Mouse (Mus musculus) liver, adult 2 months (tissue): ENCODE measurements at regions not wholly inside any gene's neighbourhood (a gene's known extent, or its start where the extent isn't known, plus 50 kb on each side); places are given as distances from the start of the nearest gene placed in this dataset.

Experiments used
- DNase-seq: peaks from one replicate; pipeline ENCODE4 v3.0.0-alpha.2; 2011; ENCODE audit warnings: low read depth, low spot score; ENCODE audit errors: extremely low read depth
- H3K27ac ChIP-seq: fragments of 200-500 bp; replicated peaks from 2 replicates; pipeline ENCODE4 v1.5.1; 2012; ENCODE audit warnings: low read depth, mild to moderate bottlenecking, control low read depth, inconsistent platforms, low read length; ENCODE audit not compliant: insufficient read depth
- H3K27me3 ChIP-seq: fragments of 200-500 bp; 2 replicates; pipeline ENCODE4 v1.6.1; 2012; ENCODE audit warnings: mild to moderate bottlenecking, moderate library complexity, low read length, inconsistent platforms; ENCODE audit not compliant: control insufficient read depth, insufficient read depth
- H3K36me3 ChIP-seq: fragments of 200-500 bp; 2 replicates; pipeline ENCODE4 v1.6.1; 2012; ENCODE audit warnings: low read length, inconsistent platforms; ENCODE audit not compliant: control insufficient read depth, insufficient read depth
- H3K4me1 ChIP-seq: fragments of 200-500 bp; 2 replicates; pipeline ENCODE4 v1.6.1; 2011; ENCODE audit warnings: low read length; ENCODE audit not compliant: control insufficient read depth, insufficient read depth
- H3K4me3 ChIP-seq: fragments of 200-500 bp; 2 replicates; pipeline ENCODE4 v1.5.1; 2011; ENCODE audit warnings: low read depth, mild to moderate bottlenecking, control low read depth, low read length, moderate library complexity; ENCODE audit not compliant: insufficient read depth
- H3K79me2 ChIP-seq: fragments of 200-500 bp; 2 replicates; pipeline ENCODE4 v1.6.1; 2012; ENCODE audit warnings: inconsistent platforms, mild to moderate bottlenecking, low read length, moderate library complexity; ENCODE audit not compliant: control insufficient read depth, insufficient read depth
- H3K9ac ChIP-seq: fragments of 200-500 bp; 2 replicates; pipeline ENCODE4 v1.6.1; 2012; ENCODE audit warnings: low read depth, mild to moderate bottlenecking, control low read depth, inconsistent platforms, low read length
- CTCF ChIP-seq: fragments of 200-500 bp; IDR thresholded peaks from 2 replicates; pipeline ENCODE4 v1.5.1; 2011; ENCODE audit warnings: low read depth, low read length, control low read depth
- POLR2A ChIP-seq: fragments of 200-500 bp; IDR thresholded peaks from 2 replicates; pipeline ENCODE4 v1.6.1; 2011; ENCODE audit warnings: low read length, control low read depth; ENCODE audit not compliant: insufficient read depth; ENCODE audit errors: extremely low read depth
- WGBS: fragments of 180-500 bp; shearing (Covaris S2); methylation state at CpG from one replicate; pipeline ENCODE4 v1.1.7; 2018; 5-methylcytosine and 5-hydroxymethylcytosine counted together

DNA sequence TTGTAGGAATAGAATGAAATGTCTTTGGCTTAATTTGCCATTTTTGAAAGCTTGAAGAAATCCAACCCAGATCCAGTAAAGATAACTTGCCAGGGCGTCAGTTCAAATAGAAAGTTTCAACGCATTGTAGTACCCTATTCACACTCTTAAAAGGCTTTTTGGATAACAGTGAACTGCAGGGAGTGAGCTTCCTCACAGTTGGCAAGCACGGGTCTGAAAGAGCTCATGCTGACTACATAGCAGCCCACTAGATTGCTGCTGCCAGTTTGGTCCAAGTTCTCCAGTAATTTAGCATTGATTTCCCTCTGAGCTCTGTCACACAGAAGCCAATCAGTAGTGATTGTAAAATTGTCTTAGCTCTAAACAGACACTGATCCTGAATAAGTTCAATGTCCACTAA, 237.3 kb upstream of the Cdh9 start:
- WGBS, result 51% methylated on average over 3 of the region's 3 CpGs
- Histone ChIP-seq H3K27ac (no peak overlapping the region), H3K4me3 (no peak overlapping the region), H3K79me2 (no peaks in the 10 kb centered on the region), H3K9ac (no peak overlapping the region), H3K27me3 (no peaks in the 10 kb centered on the region), H3K4me1 (no peaks in the 10 kb centered on the region; the same call in 1 of the 2 replicates), H3K36me3 (no peaks in the 10 kb centered on the region)
- TF ChIP-seq CTCF, result no peak
- no peak for TF ChIP-seq POLR2A
- DNase-seq, result peak; percentile 46

GRCm38 (mm10) chr15:16492871-16493270, 235.7 kb upstream of the Cdh9 start:
- WGBS, result 26% methylated on average over 2 of the region's 2 CpGs
- TF ChIP-seq POLR2A, result no peak
- no peak for TF ChIP-seq CTCF
- no peaks in the 10 kb centered on the region for H3K79me2 ChIP-seq

DNA sequence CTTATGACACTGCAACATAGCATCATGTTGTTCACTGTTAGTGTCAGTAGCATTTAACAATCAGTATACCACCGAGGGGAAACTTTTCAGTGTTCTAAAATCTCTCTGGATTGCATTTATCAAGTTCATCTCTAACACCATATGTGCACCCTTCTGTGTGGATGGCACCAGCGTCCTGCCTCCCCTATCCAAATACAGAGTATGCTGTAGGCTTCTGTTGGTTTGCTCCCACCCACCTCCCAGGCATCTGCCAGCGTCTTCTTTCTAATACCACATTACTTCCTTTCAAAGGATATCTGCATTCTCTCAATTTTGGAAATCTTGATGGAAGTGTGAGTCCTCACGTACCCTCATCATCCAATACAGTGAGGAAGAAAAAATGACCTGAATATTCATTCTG, 208.0 kb upstream of the Cdh9 start:
- Histone ChIP-seq H3K27ac (no peak overlapping the region), H3K79me2 (no peaks in the 10 kb centered on the region), H3K36me3 (no peaks in the 10 kb centered on the region), H3K4me3 (no peak overlapping the region), H3K9ac (no peak overlapping the region), H3K4me1 (no peaks in the 10 kb centered on the region), H3K27me3 (no peaks in the 10 kb centered on the region)
- TF ChIP-seq CTCF, result no peak
- no peak for TF ChIP-seq POLR2A
- DNase-seq, result no peak
- 71% methylated on average over 4 of the region's 4 CpGs for WGBS

More at GRCm38 (mm10) chr15:16492871-16493270, 235.7 kb upstream of the Cdh9 start:
- H3K27ac ChIP-seq, result no peak overlapping the region
- H3K9ac ChIP-seq, result no peak overlapping the region
- no peaks in the 10 kb centered on the region; the same call in 1 of the 2 replicates for H3K4me1 ChIP-seq
- H3K36me3 ChIP-seq, result no peaks in the 10 kb centered on the region
- no peak overlapping the region for H3K4me3 ChIP-seq
- peak; percentile 85 for DNase-seq
- no peaks in the 10 kb centered on the region for H3K27me3 ChIP-seq

DNA sequence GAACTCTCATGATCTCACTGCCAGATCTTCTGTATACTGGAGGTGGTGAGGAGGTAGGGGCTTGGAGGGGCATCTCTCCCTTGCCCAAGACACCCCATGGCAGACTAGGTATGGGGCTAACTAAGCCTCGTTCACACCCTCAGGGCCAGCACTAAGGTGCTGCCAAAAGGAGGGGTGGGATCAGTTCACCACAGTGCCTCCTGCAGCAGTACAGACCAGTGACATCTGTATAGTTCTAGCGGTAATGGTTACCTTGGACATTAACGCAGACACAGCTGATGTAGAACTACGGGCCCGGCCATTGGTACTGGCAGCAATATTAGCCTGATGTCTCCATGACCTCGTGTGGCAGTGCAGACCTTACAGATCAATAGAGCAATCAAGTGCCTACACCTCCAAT, 196.0 kb upstream of the Cdh9 start:
- Histone ChIP-seq H3K27ac (no peak overlapping the region), H3K9ac (no peak overlapping the region), H3K36me3 (no peaks in the 10 kb centered on the region), H3K4me1 (no peaks in the 10 kb centered on the region), H3K27me3 (no peaks in the 10 kb centered on the region), H3K79me2 (no peaks in the 10 kb centered on the region), H3K4me3 (no peak overlapping the region)
- WGBS, result 87% methylated on average over 6 of the region's 6 CpGs
- no peak for DNase-seq
- no peak for TF ChIP-seq CTCF
- no peak for TF ChIP-seq POLR2A

DNA sequence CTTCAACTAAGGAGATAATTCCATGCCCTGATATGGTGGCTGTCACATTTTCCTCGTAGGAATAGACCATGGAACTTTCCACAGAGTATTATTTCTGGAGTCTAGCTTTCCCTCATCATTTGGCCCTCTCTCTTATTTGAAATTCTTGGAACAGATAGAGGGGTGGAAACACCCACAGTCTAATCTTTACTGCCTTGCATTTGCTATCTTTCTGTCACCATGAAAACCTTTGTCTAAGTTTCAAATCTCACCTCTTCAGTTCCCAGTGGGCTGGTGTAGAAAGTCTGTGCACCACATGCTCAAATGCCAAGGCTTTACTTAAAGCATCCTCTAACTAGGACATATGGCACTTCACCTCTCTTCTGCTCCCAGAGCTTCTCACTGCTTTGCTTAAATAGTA, 187.3 kb upstream of the Cdh9 start:
- no peak for DNase-seq
- Histone ChIP-seq H3K4me3 (no peak overlapping the region), H3K27ac (no peak overlapping the region), H3K4me1 (no peaks in the 10 kb centered on the region), H3K9ac (no peak overlapping the region), H3K27me3 (no peaks in the 10 kb centered on the region), H3K79me2 (no peaks in the 10 kb centered on the region), H3K36me3 (no peaks in the 10 kb centered on the region)
- TF ChIP-seq POLR2A, result no peak
- TF ChIP-seq CTCF, result no peak
- WGBS, result 53% methylated on average over 1 of the region's 1 CpGs

GRCm38 (mm10) chr15:16555173-16555572, 173.4 kb upstream of the Cdh9 start:
- Histone ChIP-seq H3K9ac (no peak overlapping the region), H3K36me3 (no peaks in the 10 kb centered on the region), H3K4me3 (no peak overlapping the region), H3K79me2 (no peaks in the 10 kb centered on the region), H3K4me1 (no peaks in the 10 kb centered on the region), H3K27me3 (no peaks in the 10 kb centered on the region), H3K27ac (no peak overlapping the region)
- TF ChIP-seq POLR2A (no peak), CTCF (no peak)
- no peak for DNase-seq
- WGBS, result 77% methylated on average over 2 of the region's 2 CpGs
